Mouse (Mus musculus) heart, embryonic 14.5 days (tissue): ENCODE measurements around the gene Vps45. TPM values are rescaled to one million over a fixed set of nuclear protein-coding genes. Genes with fewer than 3 reads are reported as not detected.
A peak's percentile ranks its signal among the peaks of the same experiment; 100 is the strongest.
"Not testable (repeated sequence)": the region's sequence is repeated elsewhere in the genome, so short reads cannot be mapped to it uniquely, and the experiment has no call there.

ENCODE experiments used
- ATAC-seq: fragments of 200-750 bp; cut with Nextera tagmentation; 2 replicates; pipeline ENCODE4 v1.8.0; 2017; ENCODE audit warnings: low read depth, moderate TSS enrichment; ENCODE audit not compliant: insufficient number of reproducible peaks, insufficient read depth, low FRiP score
- H3K27ac ChIP-seq, 2 experiments: fragments of 200-500 bp in 1 of 2; fragments of 300-500 bp in 1 of 2; sonication (generic) in 1 of 2; replicated peaks in 1 of 2; 2 replicates each; pipeline ENCODE4 v1.5.1; 2012 to 2014; ENCODE audit warnings: low read depth in 2 of 2, low read length in 2 of 2, control low read depth in 1 of 2, mild to moderate bottlenecking in 1 of 2, mixed read lengths in 1 of 2; ENCODE audit not compliant: control insufficient read depth in 1 of 2, insufficient read depth in 1 of 2
- H3K27me3 ChIP-seq: fragments of 300-500 bp; sonication (generic); 2 replicates; pipeline ENCODE4 v1.6.1; 2014; ENCODE audit warnings: mild to moderate bottlenecking, low read length, control low read depth; ENCODE audit not compliant: control insufficient read depth, insufficient read depth
- H3K36me3 ChIP-seq: fragments of 300-500 bp; sonication (generic); 2 replicates; pipeline ENCODE4 v1.6.1; 2014; ENCODE audit warnings: mild to moderate bottlenecking, control low read depth, low read length, mixed read lengths; ENCODE audit not compliant: control insufficient read depth, insufficient read depth
- H3K4me1 ChIP-seq, 2 experiments: fragments of 200-500 bp in 1 of 2; fragments of 300-500 bp in 1 of 2; sonication (generic) in 1 of 2; 2 replicates each; pipeline ENCODE4 v1.6.1; 2012 to 2014; ENCODE audit warnings: low read length in 2 of 2, control low read depth in 1 of 2, mixed read lengths in 1 of 2; ENCODE audit not compliant: control insufficient read depth in 2 of 2, insufficient read depth in 2 of 2
- H3K4me2 ChIP-seq: fragments of 300-500 bp; sonication (generic); 2 replicates; pipeline ENCODE4 v1.6.1; 2014; ENCODE audit warnings: mild to moderate bottlenecking, low read length
- H3K4me3 ChIP-seq, 2 experiments: fragments of 200-500 bp in 1 of 2; fragments of 300-500 bp in 1 of 2; sonication (generic) in 1 of 2; 2 replicates each; pipeline ENCODE4 v1.5.1; 2012 to 2014; ENCODE audit warnings: low read length in 2 of 2, mild to moderate bottlenecking in 2 of 2, control low read depth in 1 of 2, low read depth in 1 of 2, moderate library complexity in 1 of 2; ENCODE audit not compliant: control insufficient read depth in 1 of 2, insufficient read depth in 1 of 2
- H3K9ac ChIP-seq: fragments of 300-500 bp; sonication (generic); 2 replicates; pipeline ENCODE4 v1.6.1; 2014; ENCODE audit warnings: mild to moderate bottlenecking, low read length
- H3K9me3 ChIP-seq: fragments of 300-500 bp; sonication (generic); 2 replicates; pipeline ENCODE4 v1.6.1; 2016; ENCODE audit warnings: low read length, control low read depth; ENCODE audit not compliant: control insufficient read depth
- WGBS: fragments of 180-500 bp; shearing (Covaris S2); extraction: QIAGEN DNeasy Blood & Tissue Kit; methylation state at CpG from one replicate; pipeline ENCODE4 v1.1.7; 2014; 5-methylcytosine and 5-hydroxymethylcytosine counted together
- polyA plus RNA-seq: library from polyadenylated mRNA; unstranded; fragments of >200 nt; fragmentation: Nextera tagmentation; extraction: Ambion mirVana; gene quantifications from 2 replicates; pipeline ENCODE4 v1.2.1, GENCODE M21; 2014

Gene Vps45
- polyA plus RNA-seq, 1 experiment from 2014 or later: 22.8 TPM

DNA sequence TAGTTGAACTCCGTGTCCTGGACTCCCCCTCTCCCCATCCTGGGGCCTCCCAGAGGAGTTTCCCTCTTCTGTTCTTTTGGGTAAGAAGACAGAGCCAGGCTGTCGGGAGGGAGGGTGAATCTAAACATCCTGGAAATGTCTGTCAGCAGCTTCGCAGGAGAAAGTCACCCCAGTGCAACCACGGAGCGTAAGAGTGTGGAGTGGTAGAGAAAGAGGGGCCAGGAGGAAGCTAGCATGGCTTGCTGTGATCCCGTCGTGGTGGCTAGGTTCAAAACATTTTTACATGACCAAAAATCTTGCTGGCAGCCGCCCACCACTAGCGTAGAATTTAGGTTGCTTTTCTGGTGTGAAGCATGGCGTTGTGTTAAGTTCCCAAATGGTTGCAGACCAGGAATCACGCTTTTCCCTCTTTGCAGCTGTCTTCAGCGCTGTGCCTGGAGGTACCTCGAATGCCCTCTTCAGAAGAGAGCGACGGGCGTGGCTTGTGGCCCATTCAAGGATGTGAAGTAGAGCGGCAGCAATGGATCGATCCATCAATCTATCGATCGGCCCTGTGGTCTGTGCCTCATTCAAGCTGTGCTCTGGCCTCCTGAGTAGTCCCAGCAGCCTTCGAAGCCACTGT lies 72.2 kb downstream of the Vps45 start:
- Histone ChIP-seq H3K4me3 (peak overlapping the region in 1 of 2 experiments; percentile 5; a peak in 1 of 4 replicates), H3K4me1 (peaks cover 34 to 56% of the 10 kb centered on the region in 2 experiments), H3K9ac (peak overlapping the region; percentile 70), H3K9me3 (0 out of 2 replicates have a peak, but pooled peaks cover 4% of the 10 kb centered on the region), H3K36me3 (peaks cover 39% of the 10 kb centered on the region), H3K27me3 (no peaks in the 10 kb centered on the region), H3K4me2 (peak overlapping the region; percentile 54), H3K27ac (peak overlapping the region; percentile 94 to 97)
- 2% methylated on average over 21 of the region's 21 CpGs for WGBS
- no peak for ATAC-seq

DNA sequence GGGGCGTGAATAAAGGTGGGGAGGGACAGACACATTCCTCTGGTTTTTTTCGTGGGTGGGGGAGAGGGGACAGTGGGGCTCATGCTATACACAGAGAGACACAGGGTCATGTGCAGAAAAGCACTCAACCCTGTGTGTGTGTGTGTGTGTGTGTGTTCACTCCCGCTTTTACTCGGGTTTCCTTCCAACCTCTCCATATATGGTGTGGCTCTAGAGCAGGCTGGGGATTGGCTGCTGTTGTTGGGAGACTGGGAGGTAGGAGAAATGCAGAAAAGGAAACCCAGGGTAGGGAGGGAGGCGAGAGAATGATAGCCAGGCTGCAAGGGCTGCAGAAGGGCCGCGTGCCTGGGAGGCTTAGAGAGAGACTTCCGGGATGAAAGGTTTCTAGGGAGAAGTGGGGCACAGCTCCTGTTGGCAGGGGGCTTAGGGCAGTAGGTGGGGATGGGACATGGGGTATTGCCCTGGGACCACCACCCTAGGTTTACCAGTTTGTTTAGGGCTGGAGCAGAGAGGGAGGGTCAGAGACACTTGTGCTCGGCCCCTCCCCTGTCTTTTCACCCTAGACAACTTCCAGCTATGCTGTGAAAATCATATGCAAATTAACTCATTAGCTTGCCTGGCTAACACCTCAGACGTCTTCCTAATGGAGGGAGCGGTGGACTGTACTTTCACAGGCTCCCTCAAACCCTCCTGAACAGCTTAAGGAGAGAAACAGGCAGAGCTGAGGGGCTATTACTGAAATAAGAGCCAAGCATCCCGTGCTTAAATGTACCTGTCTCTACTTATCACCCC lies 72.9 kb downstream of the Vps45 start:
- Histone ChIP-seq H3K4me1 (peaks cover 31 to 50% of the 10 kb centered on the region in 2 experiments), H3K4me2 (peak overlapping the region; percentile 54), H3K9me3 (0 out of 2 replicates have a peak, but pooled peaks cover 4% of the 10 kb centered on the region), H3K4me3 (peak overlapping the region in 1 of 2 experiments; percentile 5; a peak in 2 of 4 replicates), H3K36me3 (peaks cover 32% of the 10 kb centered on the region), H3K27ac (peak overlapping the region; percentile 94 to 97), H3K27me3 (no peaks in the 10 kb centered on the region), H3K9ac (peak overlapping the region; percentile 70)
- 1% methylated on average over 12 of the region's 12 CpGs for WGBS
- ATAC-seq: peak; percentile 88

DNA sequence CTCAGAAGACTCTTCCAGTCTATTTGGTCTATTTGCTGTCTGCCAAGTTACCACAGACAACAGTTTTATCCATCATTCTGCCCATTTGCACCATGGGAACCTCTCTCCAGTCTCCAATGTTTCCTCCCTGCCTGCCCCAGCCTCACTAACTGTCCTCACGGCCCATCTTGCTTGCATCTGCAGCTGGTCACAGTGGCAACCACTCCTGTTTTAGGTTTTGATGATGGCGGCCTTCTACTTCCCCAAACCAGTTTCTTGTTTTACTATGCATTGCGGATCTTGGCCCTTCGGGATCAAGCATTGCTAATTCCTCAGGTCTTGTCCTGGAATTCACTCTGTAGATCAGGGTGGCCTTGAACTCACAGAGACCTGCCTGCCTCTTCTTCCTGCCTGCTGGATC lies 76.1 kb downstream of the Vps45 start:
- Histone ChIP-seq H3K4me1 (peaks cover 29 to 35% of the 10 kb centered on the region in 2 experiments), H3K27ac (no peak overlapping the region), H3K27me3 (no peaks in the 10 kb centered on the region), H3K9ac (no peak overlapping the region), H3K36me3 (no peaks in the 10 kb centered on the region), H3K9me3 (0 out of 2 replicates have a peak, but pooled peaks cover 4% of the 10 kb centered on the region), H3K4me3 (no peak overlapping the region), H3K4me2 (no peak overlapping the region)
- WGBS: 93% methylated on average over 4 of the region's 4 CpGs
- no peak for ATAC-seq

DNA sequence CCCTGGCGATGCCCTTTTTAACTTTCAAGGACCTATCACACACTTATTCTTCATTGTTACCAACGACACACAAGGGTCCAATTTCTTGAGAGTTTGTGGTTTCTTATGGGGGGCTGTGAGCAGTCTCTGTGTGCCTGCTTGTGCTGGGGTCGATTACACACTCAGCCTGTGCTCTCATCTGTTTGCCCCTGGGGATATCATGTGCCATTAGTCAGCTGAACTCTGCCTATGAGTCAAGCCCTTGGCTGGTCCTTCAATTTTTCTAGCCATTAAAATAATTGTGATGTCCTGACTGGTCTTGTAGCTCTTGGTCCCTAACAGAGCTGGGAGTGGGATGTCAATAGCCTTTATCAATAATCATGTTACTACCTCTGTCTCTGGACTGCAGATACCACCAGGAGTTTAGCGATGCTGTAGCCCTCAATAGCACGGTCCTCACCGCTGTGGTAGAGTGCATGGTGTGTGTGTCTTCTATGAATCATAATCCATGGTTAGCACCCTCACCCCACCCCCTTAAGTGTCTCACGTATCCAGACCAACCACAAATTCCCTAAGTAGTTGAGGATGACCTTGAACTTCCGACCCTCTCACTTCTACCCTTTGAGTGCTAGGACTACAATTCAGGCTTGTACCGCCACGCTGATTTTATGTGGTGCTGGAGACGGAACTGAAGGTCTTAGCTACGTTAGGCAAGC lies 77.8 kb downstream of the Vps45 start:
- Histone ChIP-seq H3K36me3 (no peaks in the 10 kb centered on the region), H3K27ac (no peak overlapping the region), H3K9me3 (0 out of 2 replicates have a peak, but pooled peaks cover 4% of the 10 kb centered on the region), H3K4me1 (peaks cover 14 to 21% of the 10 kb centered on the region in 2 experiments), H3K9ac (no peak overlapping the region), H3K27me3 (no peaks in the 10 kb centered on the region), H3K4me2 (no peak overlapping the region), H3K4me3 (no peak overlapping the region)
- 85% methylated on average over 12 of the region's 12 CpGs for WGBS
- no peak for ATAC-seq

DNA sequence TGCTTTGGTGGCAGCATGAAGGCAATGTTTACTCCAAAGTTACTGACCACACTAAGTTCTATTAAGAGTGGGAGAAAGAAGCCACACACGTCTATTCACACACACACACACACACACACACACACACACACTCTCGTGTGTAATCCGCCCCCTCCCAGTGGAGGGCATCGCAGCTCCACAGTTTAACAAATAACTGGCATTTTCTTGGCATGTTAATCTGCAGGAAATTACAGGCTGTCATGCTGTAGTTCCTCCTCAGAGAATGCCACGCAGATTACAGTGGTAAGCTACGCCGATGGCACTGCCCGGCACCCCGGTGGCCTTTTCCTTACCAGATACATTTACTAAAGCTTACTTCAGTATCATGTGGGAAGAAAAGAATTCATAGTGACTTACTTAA lies 80.0 kb downstream of the Vps45 start:
- H3K4me3 ChIP-seq: no peak overlapping the region
- H3K9me3 ChIP-seq: no peaks in the 10 kb centered on the region
- no peaks in the 10 kb centered on the region for H3K27me3 ChIP-seq
- no peaks in the 10 kb centered on the region for H3K36me3 ChIP-seq
- no peak for ATAC-seq
- WGBS: 85% methylated on average over 9 of the region's 9 CpGs
- H3K27ac ChIP-seq: peak overlapping the region in 1 of 2 experiments; percentile 24; a peak in 1 of 4 replicates
- H3K4me1 ChIP-seq: peaks cover 7 to 16% of the 10 kb centered on the region in 2 experiments; a peak in 2 of 4 replicates
- no peak overlapping the region for H3K4me2 ChIP-seq
- H3K9ac ChIP-seq: no peak overlapping the region

DNA sequence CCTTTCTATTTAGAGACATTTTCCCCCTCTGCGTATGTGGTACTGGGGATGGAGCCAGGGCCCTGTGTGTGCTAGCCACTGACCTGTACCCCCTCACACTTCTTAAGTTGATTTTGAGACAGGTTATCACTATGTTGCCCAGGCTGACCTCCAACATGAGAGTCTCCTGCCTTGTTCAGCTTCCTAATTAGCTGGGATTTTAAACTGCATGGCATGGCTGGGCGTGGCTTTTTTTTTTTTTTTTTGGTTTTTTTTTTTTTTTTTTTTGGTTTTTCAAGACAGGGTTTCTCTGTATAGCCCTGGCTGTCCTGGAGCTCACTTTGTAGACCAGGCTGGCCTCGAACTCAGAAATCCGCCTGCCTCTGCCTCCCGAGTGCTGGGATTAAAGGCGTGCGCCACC lies 80.7 kb downstream of the Vps45 start:
- H3K4me1 ChIP-seq: peaks cover 8 to 22% of the 10 kb centered on the region in 2 experiments; a peak in 2 of 4 replicates
- not testable (repeated sequence) for H3K36me3 ChIP-seq, H3K9me3 ChIP-seq, H3K9ac ChIP-seq, H3K4me2 ChIP-seq, ATAC-seq, H3K27me3 ChIP-seq, H3K4me3 ChIP-seq
- H3K27ac ChIP-seq: peak overlapping the region in 1 of 2 experiments; percentile 62; a peak in 3 of 4 replicates
- 83% methylated on average over 5 of the region's 7 CpGs for WGBS

DNA sequence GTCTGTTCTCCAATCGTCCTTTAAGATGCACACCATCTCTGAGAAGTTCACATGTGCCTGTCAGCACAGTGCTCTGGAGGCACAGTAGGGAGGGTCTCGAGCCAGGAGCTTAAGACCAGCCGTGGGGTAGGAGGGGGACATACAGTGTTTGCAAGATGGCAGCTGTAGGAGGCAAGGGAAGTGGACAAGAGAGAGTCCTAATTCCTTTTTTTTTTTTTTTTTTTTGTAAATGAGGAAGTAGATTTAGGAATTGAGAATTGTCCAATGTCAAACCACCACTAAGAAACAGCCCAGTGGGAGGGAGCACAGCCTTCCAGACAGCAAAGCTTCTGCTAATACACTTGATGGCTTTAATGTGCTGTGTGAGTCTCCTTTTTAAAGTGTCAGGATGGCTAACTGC lies 81.2 kb downstream of the Vps45 start:
- WGBS: 66% methylated on average over 3 of the region's 3 CpGs
- Histone ChIP-seq H3K4me3 (no peak overlapping the region), H3K36me3 (no peaks in the 10 kb centered on the region), H3K27me3 (no peaks in the 10 kb centered on the region), H3K9me3 (no peaks in the 10 kb centered on the region), H3K4me2 (no peak overlapping the region), H3K27ac (peak overlapping the region; percentile 38 to 62; a peak in 3 of 4 replicates), H3K4me1 (peaks cover 8 to 23% of the 10 kb centered on the region in 2 experiments; a peak in 2 of 4 replicates), H3K9ac (no peak overlapping the region)
- ATAC-seq: no peak
